Mouse (Mus musculus): ENCODE data around the gene Rhox4g. TPM values are rescaled to one million over a fixed set of nuclear protein-coding genes. Genes with fewer than 3 reads are reported as not detected.
"Not testable (repeated sequence)": the region's sequence is repeated elsewhere in the genome, so short reads cannot be mapped to it uniquely, and the experiment has no call there.

Rhox4g gene
- total RNA-seq (2015; ENCODE audit: low replicate concordance) (not detected in 2 replicates), total RNA-seq (2017; ENCODE audit: low replicate concordance) (not detected in 2 replicates)

DNA sequence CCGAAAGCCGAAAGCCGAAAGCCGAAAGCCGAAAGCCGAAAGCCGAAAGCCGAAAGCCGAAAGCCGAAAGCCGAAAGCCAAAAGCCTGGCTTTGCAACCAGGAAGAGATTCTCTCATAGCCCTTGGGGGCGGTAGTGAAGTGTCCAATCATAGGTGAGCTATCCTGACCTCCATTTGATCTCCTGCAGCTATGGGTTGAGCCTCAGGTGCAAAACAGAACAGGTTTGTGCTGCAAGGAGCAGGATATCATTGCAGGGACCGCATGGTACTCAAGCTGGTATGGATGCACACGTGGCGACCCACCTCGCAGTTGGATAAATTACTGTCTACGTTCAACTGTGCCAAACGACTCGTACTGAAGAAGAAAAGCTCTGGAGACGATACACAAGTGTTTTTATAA, at the start of gene Rhox4g:
Gene Rhox4g, minus strand, starts transcription at position 101 of the 400 bp plus-strand sequence.
- not testable (repeated sequence) for ATAC-seq (replicated peaks; ENCODE audit: low FRiP score, poor library complexity, severe bottlenecking)

DNA sequence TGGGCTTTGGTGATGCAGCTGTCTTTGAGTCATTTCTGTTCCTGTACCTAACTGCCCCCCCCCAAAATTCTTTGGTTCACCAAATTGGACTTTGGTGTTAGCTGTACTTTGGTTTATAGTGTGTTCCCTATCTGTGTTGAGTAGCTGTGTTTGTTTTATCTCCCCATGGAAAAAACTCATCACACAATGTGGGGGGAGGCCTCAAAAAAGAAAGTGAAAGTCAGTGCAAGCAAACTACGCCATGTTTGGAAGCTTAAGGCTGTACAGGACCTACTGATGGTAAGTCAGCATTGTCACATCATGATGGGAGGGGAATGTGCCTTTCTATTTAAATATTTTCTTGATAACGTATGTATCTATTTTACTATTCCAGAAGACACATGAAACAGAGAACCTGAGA, 41.1 kb upstream of the Rhox4g start:
- no peak for ATAC-seq (replicated peaks; ENCODE audit: low FRiP score, poor library complexity, severe bottlenecking)

DNA sequence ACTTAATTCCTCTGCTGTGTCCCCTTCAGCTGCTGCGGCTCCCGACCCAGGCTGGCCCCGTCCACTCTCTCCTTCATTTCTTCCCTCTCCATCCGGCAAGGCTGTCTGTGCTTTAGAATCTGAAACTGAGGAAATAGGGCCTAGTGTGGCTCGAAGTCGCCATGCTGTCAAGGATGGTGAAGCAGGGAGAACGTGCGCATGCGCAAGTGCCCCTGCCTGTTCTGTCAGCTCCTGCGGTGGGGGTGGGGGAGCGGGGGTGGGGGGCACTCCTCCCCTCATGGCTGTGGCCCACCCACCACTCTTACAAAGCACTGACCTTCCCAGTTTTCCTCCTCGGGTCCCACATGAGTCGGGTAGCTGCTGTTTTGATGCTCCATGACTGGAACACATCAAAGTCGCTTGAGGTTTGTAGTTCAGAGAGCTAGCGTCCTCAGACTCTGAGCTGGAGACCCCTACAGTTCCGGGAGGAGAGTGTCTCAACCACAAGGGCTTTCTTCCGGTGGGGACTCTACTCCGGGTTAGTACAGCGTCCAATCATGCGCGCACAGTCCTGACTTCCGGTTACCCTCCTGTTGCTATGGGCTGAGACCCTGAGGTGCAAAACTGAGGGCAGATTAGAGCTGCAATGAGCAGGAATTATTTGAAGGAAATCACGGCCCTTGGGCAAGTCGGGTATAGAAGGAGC, 32.0 kb upstream of the Rhox4g start:
- ATAC-seq (replicated peaks; ENCODE audit: low FRiP score, poor library complexity, severe bottlenecking) = no peak

DNA sequence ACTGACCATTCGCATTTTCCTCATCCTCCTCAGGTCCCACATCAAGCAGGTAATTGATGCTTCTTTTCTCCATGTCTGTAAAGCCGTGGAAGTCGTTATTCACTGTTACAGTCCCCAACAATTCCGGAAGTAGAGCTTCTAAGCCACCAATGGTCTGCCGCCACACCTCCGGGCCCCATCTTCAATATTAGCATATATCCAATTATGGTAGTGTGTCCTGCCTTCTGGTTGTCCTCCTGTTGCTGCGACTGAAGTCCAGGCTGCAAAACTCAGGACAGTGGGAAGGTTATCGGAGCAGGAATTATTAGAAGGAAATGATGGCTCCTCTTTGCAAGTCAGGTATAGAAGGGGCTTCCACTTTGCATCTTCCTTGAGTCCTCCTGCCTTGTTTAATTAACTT, 22.1 kb upstream of the Rhox4g start, which contains the start of gene Rhox2h:
Gene Rhox2h, minus strand, starts transcription at position 101 of the 400 bp plus-strand sequence.
- not testable (repeated sequence) for ATAC-seq (replicated peaks; ENCODE audit: low FRiP score, poor library complexity, severe bottlenecking)

DNA sequence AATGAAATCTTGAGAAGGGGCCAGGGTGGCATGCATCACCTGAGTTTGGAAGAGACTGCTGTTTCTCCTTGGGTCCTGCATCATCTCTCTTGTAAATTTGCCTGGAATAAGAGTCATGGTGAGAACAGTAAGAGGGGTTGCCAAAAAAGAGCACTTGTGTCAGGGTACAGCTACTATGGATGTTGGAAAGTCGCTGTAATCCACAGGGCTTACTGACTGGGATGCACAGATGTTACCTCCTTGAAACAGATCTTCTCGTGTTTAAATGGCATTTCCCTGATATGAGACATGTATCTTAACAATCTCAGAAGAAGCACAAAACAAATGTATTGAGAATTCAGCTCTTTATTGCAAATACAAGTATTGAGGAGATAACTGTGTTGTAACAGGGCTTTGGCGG, 17.5 kb upstream of the Rhox4g start, which contains the start of gene Rhox3h:
Gene Rhox3h, minus strand, starts transcription at position 101 of the 400 bp plus-strand sequence.
- ATAC-seq (replicated peaks; ENCODE audit: low FRiP score, poor library complexity, severe bottlenecking) = not testable (repeated sequence)

DNA sequence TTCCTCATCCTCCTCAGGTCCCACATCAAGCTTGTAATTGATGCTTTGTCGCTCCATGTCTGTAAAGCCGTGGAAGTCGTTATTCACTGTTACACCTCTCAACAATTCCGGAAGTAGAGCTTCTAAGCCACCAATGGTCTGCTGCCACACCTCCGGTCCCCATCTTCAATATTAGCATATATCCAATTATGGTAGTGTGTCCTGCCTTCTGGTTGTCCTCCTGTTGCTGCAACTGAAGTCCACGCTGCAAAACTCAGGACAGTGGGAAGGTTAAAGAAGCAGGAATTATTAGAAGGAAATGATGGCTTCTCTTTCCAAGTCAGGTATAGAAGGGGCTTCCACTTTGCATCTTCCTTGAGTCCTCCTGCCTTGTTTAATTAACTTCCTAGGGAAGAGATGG, 7.8 kb downstream of the Rhox4g start, which contains the start of gene Rhox2g:
Gene Rhox2g, minus strand, starts transcription at position 101 of the 400 bp plus-strand sequence.
- not testable (repeated sequence) for ATAC-seq (replicated peaks; ENCODE audit: low FRiP score, poor library complexity, severe bottlenecking)

DNA sequence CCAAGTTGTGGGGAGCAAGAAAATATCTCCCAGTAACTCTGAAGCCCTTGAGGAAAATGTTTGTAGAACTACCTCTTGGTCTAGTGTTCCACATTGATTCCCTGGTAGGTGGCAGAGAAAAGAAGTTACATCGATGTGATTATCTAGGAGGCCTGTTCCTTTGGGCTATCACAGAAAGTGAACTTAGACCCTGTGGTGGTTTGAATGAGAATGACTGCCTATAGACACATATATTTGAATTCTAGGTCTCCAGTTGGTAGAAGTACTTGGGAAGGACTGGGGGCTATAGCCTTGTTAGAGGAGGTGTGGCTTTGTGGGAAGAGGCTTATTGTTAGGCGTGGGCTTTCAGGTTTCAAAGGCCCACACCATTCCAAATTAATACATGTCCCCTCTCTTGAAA, 22.6 kb downstream of the Rhox4g start, which contains the start of gene Rhox3g:
Gene Rhox3g, minus strand, starts transcription at position 101 of the 400 bp plus-strand sequence.
- ATAC-seq (replicated peaks; ENCODE audit: low FRiP score, poor library complexity, severe bottlenecking) = not testable (repeated sequence)

DNA sequence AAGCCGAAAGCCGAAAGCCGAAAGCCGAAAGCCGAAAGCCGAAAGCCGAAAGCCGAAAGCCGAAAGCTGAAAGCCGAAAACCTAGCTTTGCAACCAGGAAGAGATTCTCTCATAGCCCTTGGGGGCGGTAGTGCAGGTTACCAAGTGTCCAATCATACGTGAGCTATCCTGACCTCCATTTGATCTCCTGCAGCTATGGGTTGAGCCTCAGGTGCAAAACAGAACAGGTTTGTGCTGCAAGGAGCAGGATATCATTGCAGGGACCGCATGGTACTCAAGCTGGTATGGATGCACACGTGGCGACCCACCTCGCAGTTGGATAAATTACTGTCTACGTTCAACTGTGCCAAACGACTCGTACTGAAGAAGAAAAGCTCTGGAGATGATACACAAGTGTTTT, 43.5 kb downstream of the Rhox4g start, which contains the start of gene Rhox4f:
Gene Rhox4f, minus strand, starts transcription at position 101 of the 400 bp plus-strand sequence.
- ATAC-seq (replicated peaks; ENCODE audit: low FRiP score, poor library complexity, severe bottlenecking) = not testable (repeated sequence)

Other genes starting within 250 kb of the Rhox4g start
- gene Rhox2b, start 239.3 kb downstream of the Rhox4g start, total RNA-seq (2015; ENCODE audit: low replicate concordance) = not detected in 2 replicates
- not detected in 2 replicates for gene Rhox2b, start 239.3 kb downstream of the Rhox4g start, total RNA-seq (2017; ENCODE audit: low replicate concordance)
- gene Rhox4b, start 218.8 kb downstream of the Rhox4g start, total RNA-seq (2015; ENCODE audit: low replicate concordance) = not detected in 2 replicates
- gene Rhox4b, start 218.8 kb downstream of the Rhox4g start, total RNA-seq (2017; ENCODE audit: low replicate concordance) = not detected in 2 replicates
- not detected in 2 replicates for gene Rhox2c, start 197.6 kb downstream of the Rhox4g start, total RNA-seq (2015; ENCODE audit: low replicate concordance)
- gene Rhox2c, start 197.6 kb downstream of the Rhox4g start, total RNA-seq (2017; ENCODE audit: low replicate concordance) = not detected in 2 replicates
- gene Rhox3c, start 192.7 kb downstream of the Rhox4g start, total RNA-seq (2015; ENCODE audit: low replicate concordance) = not detected in 2 replicates
- not detected in 2 replicates for gene Rhox3c, start 192.7 kb downstream of the Rhox4g start, total RNA-seq (2017; ENCODE audit: low replicate concordance)
- gene Rhox4c, start 171.0 kb downstream of the Rhox4g start, total RNA-seq (2015; ENCODE audit: low replicate concordance) = not detected in 2 replicates
- not detected in 2 replicates for gene Rhox4c, start 171.0 kb downstream of the Rhox4g start, total RNA-seq (2017; ENCODE audit: low replicate concordance)
- gene Rhox2d, start 157.9 kb downstream of the Rhox4g start, total RNA-seq (2015; ENCODE audit: low replicate concordance) = not detected in 2 replicates
- not detected in 2 replicates for gene Rhox2d, start 157.9 kb downstream of the Rhox4g start, total RNA-seq (2017; ENCODE audit: low replicate concordance)
- gene Rhox4d, start 137.0 kb downstream of the Rhox4g start, total RNA-seq (2015; ENCODE audit: low replicate concordance) = not detected in 2 replicates
- not detected in 2 replicates for gene Rhox4d, start 137.0 kb downstream of the Rhox4g start, total RNA-seq (2017; ENCODE audit: low replicate concordance)
- not detected in 2 replicates for gene Rhox2e, start 120.9 kb downstream of the Rhox4g start, total RNA-seq (2015; ENCODE audit: low replicate concordance)
- gene Rhox2e, start 120.9 kb downstream of the Rhox4g start, total RNA-seq (2017; ENCODE audit: low replicate concordance) = not detected in 2 replicates
- gene Rhox3e, start 109.3 kb downstream of the Rhox4g start, total RNA-seq (2015; ENCODE audit: low replicate concordance) = not detected in 2 replicates
- gene Rhox3e, start 109.3 kb downstream of the Rhox4g start, total RNA-seq (2017; ENCODE audit: low replicate concordance) = not detected in 2 replicates
- not detected in 2 replicates for gene Rhox4e, start 93.9 kb downstream of the Rhox4g start, total RNA-seq (2015; ENCODE audit: low replicate concordance)
- gene Rhox4e, start 93.9 kb downstream of the Rhox4g start, total RNA-seq (2017; ENCODE audit: low replicate concordance) = not detected in 2 replicates
- not detected in 2 replicates for gene Rhox2f, start 79.9 kb downstream of the Rhox4g start, total RNA-seq (2015; ENCODE audit: low replicate concordance)
- not detected in 2 replicates for gene Rhox2f, start 79.9 kb downstream of the Rhox4g start, total RNA-seq (2017; ENCODE audit: low replicate concordance)
- not detected in 2 replicates for gene Rhox3f, start 70.3 kb downstream of the Rhox4g start, total RNA-seq (2015; ENCODE audit: low replicate concordance)
- not detected in 2 replicates for gene Rhox3f, start 70.3 kb downstream of the Rhox4g start, total RNA-seq (2017; ENCODE audit: low replicate concordance)
- not detected in 2 replicates for gene Rhox4f, start 43.6 kb downstream of the Rhox4g start, total RNA-seq (2015; ENCODE audit: low replicate concordance)
- gene Rhox4f, start 43.6 kb downstream of the Rhox4g start, total RNA-seq (2017; ENCODE audit: low replicate concordance) = not detected in 2 replicates
- gene Rhox3g, start 22.7 kb downstream of the Rhox4g start, total RNA-seq (2015; ENCODE audit: low replicate concordance) = not detected in 2 replicates
- not detected in 2 replicates for gene Rhox3g, start 22.7 kb downstream of the Rhox4g start, total RNA-seq (2017; ENCODE audit: low replicate concordance)
- not detected in 2 replicates for gene Rhox2g, start 7.9 kb downstream of the Rhox4g start, total RNA-seq (2015; ENCODE audit: low replicate concordance)
- gene Rhox2g, start 7.9 kb downstream of the Rhox4g start, total RNA-seq (2017; ENCODE audit: low replicate concordance) = not detected in 2 replicates
- not detected in 2 replicates for gene Rhox3h, start 17.4 kb upstream of the Rhox4g start, total RNA-seq (2015; ENCODE audit: low replicate concordance)
- not detected in 2 replicates for gene Rhox3h, start 17.4 kb upstream of the Rhox4g start, total RNA-seq (2017; ENCODE audit: low replicate concordance)
- not detected in 2 replicates for gene Rhox2h, start 21.9 kb upstream of the Rhox4g start, total RNA-seq (2015; ENCODE audit: low replicate concordance)
- not detected in 2 replicates for gene Rhox2h, start 21.9 kb upstream of the Rhox4g start, total RNA-seq (2017; ENCODE audit: low replicate concordance)
- gene Rhox5, start 153.5 kb upstream of the Rhox4g start, total RNA-seq (2015; ENCODE audit: low replicate concordance) = not detected in 2 replicates
- not detected in 2 replicates for gene Rhox5, start 153.5 kb upstream of the Rhox4g start, total RNA-seq (2017; ENCODE audit: low replicate concordance)
- gene Rhox6, start 175.6 kb upstream of the Rhox4g start, total RNA-seq (2015; ENCODE audit: low replicate concordance) = not detected in 2 replicates
- gene Rhox6, start 175.6 kb upstream of the Rhox4g start, total RNA-seq (2017; ENCODE audit: low replicate concordance) = not detected in 2 replicates
- not detected in 2 replicates for gene Rhox7a, start 180.4 kb upstream of the Rhox4g start, total RNA-seq (2015; ENCODE audit: low replicate concordance)
- not detected in 2 replicates for gene Rhox7a, start 180.4 kb upstream of the Rhox4g start, total RNA-seq (2017; ENCODE audit: low replicate concordance)
- gene Rhox8, start 227.6 kb upstream of the Rhox4g start, total RNA-seq (2015; ENCODE audit: low replicate concordance) = 4.0 TPM in 1 of 2 replicates, not detected in the other
- not detected in 2 replicates for gene Rhox8, start 227.6 kb upstream of the Rhox4g start, total RNA-seq (2017; ENCODE audit: low replicate concordance)
- not detected in 2 replicates for gene Rhox7b, start 245.9 kb upstream of the Rhox4g start, total RNA-seq (2015; ENCODE audit: low replicate concordance)
- gene Rhox7b, start 245.9 kb upstream of the Rhox4g start, total RNA-seq (2017; ENCODE audit: low replicate concordance) = not detected in 2 replicates